Mouse (Mus musculus) adrenal gland, adult 2 months (tissue): ENCODE results near the gene Naaladl1. TPM values are rescaled to one million over a fixed set of nuclear protein-coding genes. Genes with fewer than 3 reads are reported as not detected.
A peak's percentile ranks its signal among the peaks of the same experiment; 100 is the strongest.
"Not testable (repeated sequence)": the region's sequence is repeated elsewhere in the genome, so short reads cannot be mapped to it uniquely, and the experiment has no call there.

Experiments
- DNase-seq: peaks from one replicate; pipeline ENCODE4 v3.0.0; 2021
- polyA plus RNA-seq: library from polyadenylated mRNA; depleted of rRNA; stranded (reverse); fragments of >200 nt; gene quantifications from 2 replicates; pipeline ENCODE4 v1.2.3, GENCODE M21; 2012; rRNA removed
- total RNA-seq, 2 experiments: library from RNA; stranded (reverse); gene quantifications; 2 replicates each; pipeline ENCODE4 v1.2.3; 2021

Naaladl1 gene
- total and polyA plus RNA-seq, 3 experiments: 0.13 TPM; not detected in 2

DNA sequence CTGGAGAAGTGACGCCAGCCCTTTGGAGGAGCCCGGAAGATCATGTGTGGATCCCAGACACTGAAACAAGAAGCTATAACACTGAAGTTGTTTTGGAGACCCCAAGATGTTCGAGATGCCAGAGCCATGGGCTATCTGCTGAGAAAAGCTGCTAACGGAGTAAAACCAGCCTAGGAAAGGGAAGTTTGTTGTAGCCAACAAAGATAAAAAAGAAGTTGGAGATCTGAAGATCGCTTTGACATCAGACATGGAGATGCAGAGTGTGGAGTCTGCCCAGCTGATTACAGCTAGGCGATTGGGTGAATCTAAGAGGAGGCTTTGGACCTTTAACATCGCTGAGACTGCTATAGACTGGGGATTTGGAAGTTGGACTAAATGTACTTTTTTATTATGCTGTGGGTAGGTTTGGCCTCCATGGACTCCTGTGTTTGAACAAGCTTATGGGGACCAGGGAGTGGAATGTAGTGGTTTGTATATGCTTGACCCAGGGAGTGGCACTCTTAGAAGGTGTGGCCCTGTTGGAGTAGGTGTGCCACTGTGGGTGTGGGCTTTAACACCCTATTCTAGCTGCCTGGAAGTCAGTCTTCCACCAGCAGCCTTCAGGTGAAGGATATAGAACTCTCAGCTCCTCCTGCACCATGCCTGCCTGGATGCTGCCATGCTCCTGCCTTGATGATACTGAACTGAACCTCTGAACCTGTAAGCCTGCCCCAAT is 25.0 kb downstream of the Naaladl1 start:
- DNase-seq: not testable (repeated sequence)

DNA sequence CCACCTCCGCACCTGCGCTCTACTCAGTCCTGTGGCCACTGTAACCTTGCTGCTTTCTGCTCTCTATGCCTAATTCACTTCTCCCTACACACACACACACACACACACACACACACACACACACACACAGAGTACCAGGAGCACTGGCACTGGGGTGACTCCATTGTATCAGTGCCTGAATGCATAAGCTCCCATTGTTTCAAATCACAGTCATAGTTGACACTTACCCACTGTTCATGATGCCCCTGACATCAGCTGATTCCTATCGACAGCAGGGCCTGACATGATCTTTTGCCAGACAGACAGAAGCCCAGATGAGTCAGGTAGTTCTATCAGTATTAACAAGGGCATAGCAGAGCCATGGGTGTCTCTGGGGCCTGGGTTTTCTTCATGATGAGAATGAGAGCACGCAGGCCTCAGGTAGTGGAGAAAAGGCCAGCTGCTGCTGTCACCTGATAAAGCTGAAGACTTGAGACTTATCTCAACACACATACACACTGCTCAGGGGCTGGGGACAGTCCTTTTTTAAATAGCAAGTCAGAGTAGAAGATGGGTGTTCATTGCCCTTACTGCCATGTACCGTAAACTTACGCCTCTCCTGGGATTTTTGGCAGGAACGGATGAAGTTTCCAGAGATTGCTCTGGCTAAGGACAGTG is 26.7 kb downstream of the Naaladl1 start:
- no peak for DNase-seq

DNA sequence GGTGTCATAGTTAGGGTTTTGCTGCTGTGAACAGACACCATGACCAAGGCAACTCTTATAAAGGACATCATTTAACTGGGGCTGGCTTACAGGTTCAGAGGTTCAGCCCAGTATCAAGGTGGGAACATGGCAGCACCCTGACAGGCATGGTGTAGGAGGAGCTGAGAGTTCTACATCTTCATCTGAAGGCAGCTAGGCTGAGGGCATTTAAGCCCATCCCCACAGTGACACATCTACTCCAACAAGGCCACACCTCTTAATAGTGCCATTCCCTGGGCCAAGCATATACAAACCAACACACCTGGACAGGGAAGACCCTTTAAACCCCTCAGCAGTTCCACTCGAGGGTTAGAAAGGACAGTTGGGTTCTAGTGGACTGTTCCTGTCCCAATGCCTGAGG is 27.6 kb downstream of the Naaladl1 start:
- not testable (repeated sequence) for DNase-seq

DNA sequence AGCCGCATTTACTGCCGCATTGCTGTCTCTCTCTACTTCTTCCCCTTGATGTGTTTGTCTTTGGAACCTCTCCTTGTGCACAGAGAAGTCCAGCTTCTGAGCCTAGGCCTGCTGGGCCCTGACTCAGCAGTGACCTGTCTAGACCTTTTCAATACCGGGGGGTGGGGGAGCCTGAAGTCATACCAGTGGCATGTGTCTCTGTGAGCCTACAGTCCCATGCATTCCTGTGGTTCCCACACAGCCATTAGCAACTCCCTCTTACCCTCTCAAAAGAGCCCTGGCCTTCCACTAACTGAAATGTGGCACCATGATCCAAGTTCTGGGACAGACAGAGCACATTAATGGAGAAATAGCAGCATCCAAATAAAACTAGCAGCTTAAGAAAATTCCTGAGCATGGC is 30.8 kb downstream of the Naaladl1 start:
- no peak for DNase-seq

DNA sequence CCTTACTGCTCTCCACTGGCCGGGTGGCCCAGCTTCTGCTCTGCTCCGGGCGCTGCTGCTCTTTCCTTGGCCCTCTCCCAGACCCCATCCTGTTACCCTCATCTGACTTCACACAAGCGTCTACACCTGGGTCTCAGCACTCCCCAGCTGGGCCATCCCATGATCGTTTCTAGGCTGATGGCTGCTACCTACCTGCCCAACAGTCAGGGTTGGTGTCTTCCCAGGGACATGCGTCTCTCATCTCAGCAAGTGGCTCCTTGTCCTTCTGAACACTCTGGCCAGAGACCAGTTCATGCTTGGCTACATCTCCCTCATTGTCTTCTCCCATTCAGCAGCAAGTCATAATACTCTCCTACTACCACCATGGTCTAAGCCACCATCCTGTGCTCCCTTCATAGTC is 34.1 kb downstream of the Naaladl1 start:
- DNase-seq: no peak

DNA sequence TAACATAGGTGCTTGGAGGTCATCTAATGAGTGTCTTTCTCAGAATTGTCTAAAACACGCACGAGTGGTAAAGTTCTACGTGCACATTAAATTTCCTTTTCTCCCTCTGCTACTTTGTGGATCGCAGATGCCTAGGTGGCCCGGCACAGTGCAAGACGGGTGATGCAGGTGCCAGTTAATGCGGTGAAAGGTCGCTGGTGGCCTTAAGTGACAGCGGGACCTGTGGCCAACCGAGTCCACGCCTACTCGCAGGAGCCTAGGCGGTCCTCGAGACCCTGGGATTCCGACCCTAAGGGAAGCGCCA is 34.7 kb downstream of the Naaladl1 start:
- DNase-seq: no peak

DNA sequence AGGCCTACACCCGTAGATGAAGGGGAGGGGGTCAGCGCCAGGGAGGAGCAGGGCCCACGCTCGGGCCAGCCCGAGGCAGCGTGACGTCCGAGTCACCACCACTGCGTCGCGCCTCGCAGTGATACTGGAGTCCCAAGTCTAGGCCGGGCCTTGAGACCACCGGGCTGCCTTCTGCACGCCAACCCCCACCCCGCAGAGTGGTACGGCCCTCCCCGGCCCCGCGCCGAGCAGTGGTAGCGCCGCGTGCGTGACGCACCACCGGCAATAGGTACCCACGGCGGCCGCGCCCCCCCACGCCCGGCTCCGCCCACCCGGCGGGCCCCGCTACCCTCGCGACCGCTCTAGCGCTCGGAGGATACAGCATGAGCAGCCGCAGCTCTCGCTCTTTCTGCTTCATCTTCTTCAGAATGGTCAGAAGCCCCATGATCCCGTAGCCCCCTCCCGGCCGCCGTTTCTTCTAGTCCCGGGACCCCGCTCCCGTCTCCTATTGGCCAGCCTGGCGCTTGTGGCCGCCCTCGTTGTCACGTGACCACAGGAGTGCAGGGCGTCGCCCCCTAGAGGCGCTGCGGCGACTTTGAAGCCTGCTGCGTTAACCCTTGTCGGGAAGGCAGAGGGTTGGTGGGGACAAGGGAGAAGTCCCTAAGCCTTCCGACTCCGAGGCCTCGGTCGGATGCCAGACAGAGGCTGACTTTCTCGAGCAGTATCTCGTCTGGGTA is 35.3 kb downstream of the Naaladl1 start, which contains the start of gene Batf2:
Gene Batf2 (plus strand): TSS at position 306 of the 716 bp plus-strand sequence.
- peak; percentile 94 for DNase-seq

DNA sequence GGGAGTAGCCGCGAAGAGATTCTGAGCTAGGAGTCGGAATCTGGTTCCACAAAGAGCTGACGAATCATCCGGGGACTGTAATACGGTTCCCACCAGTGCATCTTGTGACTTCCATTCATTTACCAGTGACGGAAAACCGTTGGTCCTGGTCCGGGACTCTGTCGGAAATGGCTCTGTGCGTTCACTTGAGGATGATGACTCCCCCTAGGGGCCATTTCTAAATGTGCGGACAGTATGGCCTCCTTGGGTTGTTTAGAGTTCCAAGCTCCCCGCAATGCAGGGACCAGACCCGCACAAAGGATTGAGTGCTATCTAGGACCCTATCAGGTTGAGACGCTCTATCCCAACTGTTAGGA is 35.8 kb downstream of the Naaladl1 start, which contains the start of gene Arl2:
Gene Arl2 (minus strand): TSS at position 155 of the 356 bp plus-strand sequence.
- DNase-seq: peak; percentile 83

DNA sequence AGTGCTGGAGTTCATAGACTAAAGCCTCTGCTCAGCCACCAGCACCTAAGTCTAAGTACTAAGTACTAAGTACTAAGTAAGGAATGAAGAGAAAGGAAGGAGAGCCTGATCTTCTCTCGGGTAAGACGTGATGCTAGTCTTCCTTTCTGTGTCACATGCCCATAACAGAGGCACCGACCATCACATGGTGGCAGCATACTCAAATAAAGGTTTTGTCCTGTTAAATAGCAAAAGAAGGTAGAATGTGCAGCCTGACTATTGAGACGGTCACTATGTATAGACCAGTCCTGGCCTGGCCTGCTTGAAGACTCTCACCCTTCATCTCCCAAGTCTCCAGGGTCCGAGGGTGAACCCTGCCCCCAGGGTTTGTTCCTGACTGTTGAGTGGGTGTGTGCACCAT is 39.3 kb downstream of the Naaladl1 start:
- DNase-seq: no peak

DNA sequence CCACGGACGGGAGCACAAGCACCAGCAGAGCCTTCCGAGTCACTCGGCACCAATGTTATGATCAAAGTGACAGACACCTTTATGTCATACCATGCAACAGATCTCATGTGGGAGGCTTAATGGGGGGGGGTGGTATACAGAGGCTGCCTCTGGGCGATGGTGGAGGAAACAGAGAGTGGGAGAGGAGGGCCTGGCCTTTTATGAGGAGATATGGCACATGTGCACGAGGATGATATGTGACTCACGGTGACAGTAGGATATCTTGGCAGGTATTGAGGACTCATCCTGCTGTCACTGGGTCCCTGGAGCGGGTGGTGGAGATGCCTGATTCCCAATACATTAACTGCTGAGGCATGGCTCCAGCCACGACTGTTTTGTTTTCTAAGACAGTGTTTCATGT is 49.6 kb downstream of the Naaladl1 start:
- DNase-seq: no peak

DNA sequence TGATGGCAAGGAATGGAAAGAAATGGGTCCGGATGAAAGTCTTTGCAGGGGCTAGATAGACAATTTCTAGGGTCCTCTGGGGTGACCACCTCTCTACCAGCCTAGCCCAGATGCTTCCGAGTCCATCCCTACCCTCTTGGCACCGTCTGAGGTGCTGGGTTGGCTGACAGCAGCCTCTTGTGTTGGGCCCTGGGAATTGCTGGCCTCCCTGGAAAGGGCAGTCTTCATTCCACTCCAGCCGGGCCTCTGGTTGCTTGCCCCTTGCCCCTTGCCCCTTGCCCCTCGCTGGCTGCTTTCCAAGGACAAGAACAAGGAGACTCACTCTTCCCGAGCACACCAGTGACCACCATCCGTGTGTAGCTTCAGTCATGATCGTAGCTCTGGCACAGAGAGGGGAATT is 50.8 kb downstream of the Naaladl1 start:
- DNase-seq: no peak

DNA sequence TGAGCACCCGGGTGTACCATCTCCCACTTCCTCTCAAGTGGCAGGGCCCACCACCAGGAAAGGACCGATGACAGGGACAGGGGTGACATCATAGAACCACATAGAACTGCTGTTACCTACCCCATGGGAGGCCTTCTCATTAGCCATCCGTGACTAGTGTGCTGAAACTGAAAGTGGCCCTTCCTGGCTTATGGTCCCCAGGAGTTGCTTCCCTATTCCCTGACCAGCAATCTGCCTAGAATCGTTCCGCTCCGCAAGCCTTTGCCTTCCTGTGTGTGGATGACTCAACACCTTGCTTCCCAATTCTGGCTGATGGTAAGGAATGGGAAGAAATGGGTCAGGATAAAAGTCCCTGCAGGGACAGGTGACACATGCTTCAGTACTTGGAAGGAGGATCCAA is 51.6 kb downstream of the Naaladl1 start:
- DNase-seq: no peak

DNA sequence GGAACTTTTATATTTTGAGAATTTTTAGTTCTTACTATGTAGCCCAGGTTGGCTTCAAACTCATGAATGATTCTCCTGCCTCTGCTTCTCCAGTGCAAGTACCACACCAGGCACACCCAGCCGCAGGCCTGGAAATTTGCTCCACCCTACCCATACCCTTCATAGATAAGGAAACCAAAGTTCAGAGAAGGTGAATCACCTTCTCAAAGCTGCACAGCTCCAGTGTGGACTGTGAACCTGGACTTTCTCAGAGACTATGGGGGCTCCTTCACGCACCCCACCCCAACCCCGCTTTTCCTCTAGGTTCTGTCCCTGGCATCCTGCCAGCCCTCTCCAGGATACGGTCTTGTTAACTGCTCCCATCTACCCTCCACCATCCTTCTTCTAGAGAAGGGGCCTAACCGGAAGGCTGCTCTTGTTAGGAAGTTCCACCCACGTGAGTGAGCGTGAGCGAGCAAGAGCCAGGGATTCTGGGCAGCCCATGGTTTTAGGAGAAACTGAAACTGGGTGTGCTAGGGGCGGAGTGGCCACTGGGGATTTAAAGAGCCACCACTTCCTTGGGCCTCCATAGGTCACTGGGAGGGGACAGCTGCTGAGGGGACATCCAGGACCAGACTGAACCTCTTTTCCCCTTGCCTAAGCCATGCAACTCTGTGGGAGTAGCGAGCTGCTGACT is 58.4 kb downstream of the Naaladl1 start:
- DNase-seq: peak; percentile 55

Other genes starting within 250 kb of the Naaladl1 start
Only the 30 nearest of the 31 such genes appear.
- gene Frmd8, start 230.5 kb upstream of the Naaladl1 start, total RNA-seq: 10 to 100 TPM; 41.2 to 51.4 TPM
- gene Frmd8, start 230.5 kb upstream of the Naaladl1 start, polyA plus RNA-seq: 27.8 and 36.4 TPM in 2 replicates
- 10 to 100 TPM; 15.5 to 36.2 TPM for gene Slc25a45, start 228.0 kb upstream of the Naaladl1 start, total RNA-seq
- 42.4 and 44.6 TPM in 2 replicates for gene Slc25a45, start 228.0 kb upstream of the Naaladl1 start, polyA plus RNA-seq
- 1 to 10 TPM; 1.0 to 1.1 TPM for gene Tigd3, start 211.6 kb upstream of the Naaladl1 start, total RNA-seq
- gene Tigd3, start 211.6 kb upstream of the Naaladl1 start, polyA plus RNA-seq: 0.48 and 0.53 TPM in 2 replicates
- 100 to 1,000 TPM in 1 of 2 experiments, 10 to 100 TPM in 1; 90.6 to 125 TPM for gene Dpf2, start 192.8 kb upstream of the Naaladl1 start, total RNA-seq
- gene Dpf2, start 192.8 kb upstream of the Naaladl1 start, polyA plus RNA-seq: 51.7 and 56.3 TPM in 2 replicates
- gene Cdc42ep2, start 181.0 kb upstream of the Naaladl1 start, total RNA-seq: 1 to 10 TPM; 5.5 to 8.0 TPM
- gene Cdc42ep2, start 181.0 kb upstream of the Naaladl1 start, polyA plus RNA-seq: 5.6 and 5.9 TPM in 2 replicates
- gene Pola2, start 141.6 kb upstream of the Naaladl1 start, total RNA-seq: 10 to 100 TPM; 15.9 to 20.4 TPM
- gene Pola2, start 141.6 kb upstream of the Naaladl1 start, polyA plus RNA-seq: 36.0 and 41.0 TPM in 2 replicates
- not detected for gene Slc22a20, start 119.6 kb upstream of the Naaladl1 start, total RNA-seq
- gene Slc22a20, start 119.6 kb upstream of the Naaladl1 start, polyA plus RNA-seq: not detected in 2 replicates
- gene Capn1, start 89.9 kb upstream of the Naaladl1 start, total RNA-seq: 10 to 100 TPM; 34.9 to 42.1 TPM
- gene Capn1, start 89.9 kb upstream of the Naaladl1 start, polyA plus RNA-seq: 34.8 and 37.9 TPM in 2 replicates
- 10 to 100 TPM; 54.1 to 71.3 TPM for gene Syvn1, start 59.2 kb upstream of the Naaladl1 start, total RNA-seq
- 87.3 and 114 TPM in 2 replicates for gene Syvn1, start 59.2 kb upstream of the Naaladl1 start, polyA plus RNA-seq
- 10 to 100 TPM; 64.8 to 67.5 TPM for gene Mrpl49, start 48.0 kb upstream of the Naaladl1 start, total RNA-seq
- gene Mrpl49, start 48.0 kb upstream of the Naaladl1 start, polyA plus RNA-seq: 15.8 and 17.0 TPM in 2 replicates
- gene Fau, start 47.9 kb upstream of the Naaladl1 start, total RNA-seq: 1,000 to 10,000 TPM; 1,141 to 1,229 TPM
- 984 and 1,350 TPM in 2 replicates for gene Fau, start 47.9 kb upstream of the Naaladl1 start, polyA plus RNA-seq
- gene Znhit2, start 44.6 kb upstream of the Naaladl1 start, total RNA-seq: 10 to 100 TPM; 24.7 to 37.5 TPM
- gene Znhit2, start 44.6 kb upstream of the Naaladl1 start, polyA plus RNA-seq: 134 and 152 TPM in 2 replicates
- gene Tm7sf2, start 37.4 kb upstream of the Naaladl1 start, total RNA-seq: 10 to 100 TPM; 22.0 to 48.3 TPM
- 91.9 and 126 TPM in 2 replicates for gene Tm7sf2, start 37.4 kb upstream of the Naaladl1 start, polyA plus RNA-seq
- gene Vps51, start 28.6 kb upstream of the Naaladl1 start, total RNA-seq: 10 to 100 TPM; 57.1 to 60.0 TPM
- 64.4 and 66.3 TPM in 2 replicates for gene Vps51, start 28.6 kb upstream of the Naaladl1 start, polyA plus RNA-seq
- gene Tmem262, start 25.7 kb upstream of the Naaladl1 start, total RNA-seq: not detected
- gene Tmem262, start 25.7 kb upstream of the Naaladl1 start, polyA plus RNA-seq: 1.0 TPM in 1 of 2 replicates, not detected in the other
- gene Gm28374, start 23.5 kb upstream of the Naaladl1 start, total RNA-seq: not detected
- 0.38 and 0.64 TPM in 2 replicates for gene Gm28374, start 23.5 kb upstream of the Naaladl1 start, polyA plus RNA-seq
- 10 to 100 TPM; 38.9 to 43.5 TPM for gene Zfpl1, start 20.8 kb upstream of the Naaladl1 start, total RNA-seq
- 91.2 and 122 TPM in 2 replicates for gene Zfpl1, start 20.8 kb upstream of the Naaladl1 start, polyA plus RNA-seq
- under 1 TPM; 0.73 to 0.98 TPM for gene Cdca5, start 20.8 kb upstream of the Naaladl1 start, total RNA-seq
- 0.32 and 0.80 TPM in 2 replicates for gene Cdca5, start 20.8 kb upstream of the Naaladl1 start, polyA plus RNA-seq
- not detected for gene AC131692.1, start 11.4 kb upstream of the Naaladl1 start, total RNA-seq
- not detected in 2 replicates for gene AC131692.1, start 11.4 kb upstream of the Naaladl1 start, polyA plus RNA-seq
- gene Sac3d1, start 12.9 kb downstream of the Naaladl1 start, total RNA-seq: 10 to 100 TPM; 15.7 to 16.5 TPM
- 92.6 and 97.2 TPM in 2 replicates for gene Sac3d1, start 12.9 kb downstream of the Naaladl1 start, polyA plus RNA-seq
- gene Snx15, start 22.5 kb downstream of the Naaladl1 start, total RNA-seq: 10 to 100 TPM; 27.0 to 28.2 TPM
- 76.8 and 81.1 TPM in 2 replicates for gene Snx15, start 22.5 kb downstream of the Naaladl1 start, polyA plus RNA-seq
- gene Batf2, start 35.2 kb downstream of the Naaladl1 start, total RNA-seq: 1 to 10 TPM; 1.8 to 2.6 TPM
- 5.0 and 6.6 TPM in 2 replicates for gene Batf2, start 35.2 kb downstream of the Naaladl1 start, polyA plus RNA-seq
- gene Arl2, start 35.8 kb downstream of the Naaladl1 start, total RNA-seq: 10 to 100 TPM; 84.1 to 96.5 TPM
- 313 and 329 TPM in 2 replicates for gene Arl2, start 35.8 kb downstream of the Naaladl1 start, polyA plus RNA-seq
- 1 to 10 TPM; 2.4 to 4.1 TPM for gene Majin, start 78.6 kb downstream of the Naaladl1 start, total RNA-seq
- 0.56 and 0.72 TPM in 2 replicates for gene Majin, start 78.6 kb downstream of the Naaladl1 start, polyA plus RNA-seq
- 10 to 100 TPM; 18.7 to 23.7 TPM for gene Gpha2, start 120.6 kb downstream of the Naaladl1 start, total RNA-seq
- gene Gpha2, start 120.6 kb downstream of the Naaladl1 start, polyA plus RNA-seq: 237 and 302 TPM in 2 replicates
- 100 to 1,000 TPM in 1 of 2 experiments, 10 to 100 TPM in 1; 87.1 to 123 TPM for gene Ppp2r5b, start 130.1 kb downstream of the Naaladl1 start, total RNA-seq
- 247 and 266 TPM in 2 replicates for gene Ppp2r5b, start 130.1 kb downstream of the Naaladl1 start, polyA plus RNA-seq
- 10 to 100 TPM; 31.0 to 36.0 TPM for gene Atg2a, start 135.9 kb downstream of the Naaladl1 start, total RNA-seq
- 105 and 108 TPM in 2 replicates for gene Atg2a, start 135.9 kb downstream of the Naaladl1 start, polyA plus RNA-seq
- gene Ehd1, start 170.9 kb downstream of the Naaladl1 start, total RNA-seq: 100 to 1,000 TPM; 129 to 133 TPM
- 470 and 474 TPM in 2 replicates for gene Ehd1, start 170.9 kb downstream of the Naaladl1 start, polyA plus RNA-seq
- gene Cdc42bpg, start 200.7 kb downstream of the Naaladl1 start, total RNA-seq: 10 to 100 TPM; 14.4 to 24.6 TPM
- 23.7 and 26.6 TPM in 2 replicates for gene Cdc42bpg, start 200.7 kb downstream of the Naaladl1 start, polyA plus RNA-seq
- gene Men1, start 229.2 kb downstream of the Naaladl1 start, total RNA-seq: 10 to 100 TPM; 54.6 to 54.8 TPM
- 71.1 and 71.2 TPM in 2 replicates for gene Men1, start 229.2 kb downstream of the Naaladl1 start, polyA plus RNA-seq